Mouse (Mus musculus) activated CD4-positive, CD25-positive, alpha-beta regulatory T cell, adult 4 months (primary cell): ENCODE measurements around the gene Ran. TPM values are rescaled to one million over a fixed set of nuclear protein-coding genes. Genes with fewer than 3 reads are reported as not detected.
A peak's percentile ranks its signal among the peaks of the same experiment; 100 is the strongest.

Experiments used
- ATAC-seq: one replicate; pipeline ENCODE4 v1.8.0; 2017
- polyA plus RNA-seq, 2 experiments: library from polyadenylated mRNA; unstranded; fragments of 100-300 nt; shearing (Covaris generic); gene quantifications; one replicate each; pipeline ENCODE4 v1.2.1; 2017

Ran gene
- 100 to 1,000 TPM; 320 to 324 TPM for polyA plus RNA-seq

GRCm38 (mm10) chr5:129019497-129020299 lies at the start of gene Ran:
Gene Ran (plus strand): TSS chr5:129020069.
- ATAC-seq: peak; percentile 71

DNA sequence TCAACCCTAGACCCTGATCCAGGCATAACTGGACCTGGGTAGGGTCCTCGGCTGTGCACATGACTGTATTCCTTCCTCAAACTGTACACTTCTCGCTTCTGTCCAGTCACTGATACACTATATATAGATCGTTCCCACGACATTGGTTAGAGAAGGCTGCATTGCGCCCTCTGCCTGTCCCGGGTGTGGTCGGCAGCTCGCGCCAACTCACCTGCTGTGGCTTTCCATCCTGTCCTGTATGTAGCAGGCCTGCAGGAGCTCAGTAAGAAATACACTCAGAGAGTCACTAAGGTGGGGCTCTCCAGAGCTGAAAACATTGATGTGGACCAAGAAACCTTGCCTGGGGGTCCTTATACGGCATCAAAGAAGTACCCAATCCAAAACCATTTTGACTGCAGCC lies 49.0 kb upstream of the Ran start:
- ATAC-seq: no peak

DNA sequence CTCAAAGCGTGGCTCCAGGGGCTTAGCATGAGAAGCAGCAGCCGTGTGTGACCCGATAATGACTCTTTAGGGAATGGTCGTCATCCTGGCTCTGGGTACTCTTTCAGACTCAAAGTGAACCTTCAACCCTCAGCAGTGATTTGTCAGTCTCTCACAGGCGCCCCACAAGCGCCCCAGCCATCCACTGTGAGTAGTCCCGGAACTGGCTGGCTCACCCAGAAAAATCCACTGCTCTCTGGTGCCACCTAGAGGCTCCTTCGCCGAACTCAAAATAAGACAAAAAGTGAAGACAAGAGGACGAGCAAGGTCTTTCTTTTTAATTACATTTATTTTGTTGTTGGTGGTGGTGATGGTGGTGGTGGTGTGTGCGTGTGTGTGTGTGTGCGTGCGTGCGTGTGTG lies 48.6 kb upstream of the Ran start:
- peak; percentile 63 for ATAC-seq

DNA sequence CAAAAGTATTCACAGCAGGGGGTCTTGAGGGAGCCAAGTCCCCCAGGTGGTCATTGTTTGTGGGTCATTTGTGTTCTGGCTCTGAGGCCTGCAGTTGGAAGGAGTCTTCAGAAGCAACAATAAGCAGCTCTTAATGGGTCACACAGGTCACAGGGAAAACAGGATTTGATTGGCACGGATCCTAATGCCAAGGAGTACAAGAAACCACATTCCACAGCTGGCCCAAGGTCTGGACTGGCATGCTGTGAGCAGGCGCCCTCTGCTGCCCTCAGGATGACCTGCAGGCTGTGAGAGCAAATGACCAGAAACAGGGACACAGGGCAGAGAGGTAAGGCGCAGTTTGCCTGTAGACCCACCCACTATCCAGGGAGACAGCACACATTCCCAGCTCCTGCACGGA lies 43.6 kb upstream of the Ran start:
- ATAC-seq: no peak

- ATAC-seq: peak; percentile 23
Observed at GRCm38 (mm10) chr5:128977466-128977865, 42.4 kb upstream of the Ran start.

DNA sequence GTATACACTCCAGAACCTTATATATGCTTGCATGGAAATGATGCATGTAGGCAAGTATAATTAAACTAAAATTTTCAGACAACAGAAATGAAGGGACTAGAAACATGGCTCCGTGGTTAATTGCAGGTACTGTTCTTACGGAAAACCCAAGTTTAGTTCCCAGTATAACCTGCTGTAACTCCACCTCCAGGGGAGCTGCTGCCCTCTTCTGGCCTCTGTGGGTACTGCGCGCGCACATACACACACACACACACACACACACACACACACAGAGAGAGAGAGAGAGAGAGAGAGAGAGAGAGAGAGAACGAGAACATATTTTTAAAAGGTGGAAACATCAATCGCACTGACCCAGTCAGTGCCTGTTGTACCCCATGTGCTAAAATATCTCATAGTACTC lies 40.9 kb upstream of the Ran start:
- no peak for ATAC-seq

GRCm38 (mm10) chr5:128980857-128981256 lies 39.0 kb upstream of the Ran start:
- no peak for ATAC-seq

- ATAC-seq: peak; percentile 72
Observed at GRCm38 (mm10) chr5:128981607-128982006, 38.3 kb upstream of the Ran start.

DNA sequence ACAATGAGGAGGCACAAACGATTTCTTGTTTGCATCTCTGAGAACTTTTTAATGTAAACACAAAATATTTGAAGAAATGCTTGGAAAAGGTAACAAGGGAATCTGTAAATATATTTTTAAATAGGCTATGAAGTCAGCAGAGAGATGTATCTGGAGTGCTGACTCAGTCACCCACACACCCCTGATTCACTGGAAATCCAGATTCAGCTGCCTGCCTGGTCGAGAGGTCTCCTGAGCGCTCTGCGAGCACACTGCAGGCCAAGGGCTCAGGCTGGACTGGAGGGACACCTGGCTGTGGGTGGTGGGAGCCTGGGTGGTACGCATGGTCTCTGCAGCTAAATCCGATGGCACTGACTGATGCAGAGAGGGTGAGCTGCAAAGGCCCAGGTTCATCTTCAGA lies 35.3 kb upstream of the Ran start:
- ATAC-seq: no peak

DNA sequence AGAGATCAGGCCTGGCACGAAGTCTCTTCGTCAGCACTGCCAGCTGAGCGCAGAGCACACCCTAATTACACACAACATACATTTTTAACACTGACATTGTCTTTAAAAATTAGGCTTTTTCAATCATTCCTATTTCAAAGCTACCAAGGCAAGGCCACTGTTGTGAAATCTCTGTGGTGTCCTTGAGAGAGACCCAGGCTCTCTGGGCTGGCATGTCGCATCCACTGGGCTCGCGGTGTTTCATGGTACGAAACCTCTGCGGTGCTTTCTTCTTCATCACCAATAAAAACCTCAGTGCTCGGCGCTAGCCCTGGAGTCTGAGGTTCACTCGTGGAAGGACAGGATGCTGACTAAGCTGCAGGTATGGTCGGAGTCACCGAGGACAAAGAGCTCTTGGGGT lies 33.9 kb upstream of the Ran start:
- no peak for ATAC-seq

- ATAC-seq: no peak
Observed at GRCm38 (mm10) chr5:128987141-128987954, 32.5 kb upstream of the Ran start.

GRCm38 (mm10) chr5:129000706-129001468 lies 19.0 kb upstream of the Ran start:
- ATAC-seq: no peak

DNA sequence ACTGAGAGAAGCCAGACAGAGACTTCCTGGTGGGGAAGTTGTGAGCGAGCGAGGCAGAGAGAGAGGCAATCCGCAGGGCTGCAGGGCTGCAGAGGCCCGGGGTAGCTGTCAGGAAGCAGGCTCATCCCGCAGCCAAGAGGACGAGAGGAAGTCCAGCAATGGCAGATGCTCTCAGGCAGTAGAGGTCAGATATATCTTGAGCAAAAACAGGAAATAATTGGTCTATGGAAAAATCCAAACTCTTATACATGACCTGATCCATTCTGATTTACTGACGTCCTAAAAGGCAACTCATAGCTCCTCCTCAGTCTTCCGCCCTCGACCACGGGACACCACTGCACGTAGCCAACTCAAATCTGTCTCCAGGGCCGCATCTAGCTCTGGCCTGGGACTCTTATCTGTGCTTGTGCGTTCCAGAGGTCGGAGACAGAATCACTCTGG lies 17.3 kb upstream of the Ran start:
- no peak for ATAC-seq

DNA sequence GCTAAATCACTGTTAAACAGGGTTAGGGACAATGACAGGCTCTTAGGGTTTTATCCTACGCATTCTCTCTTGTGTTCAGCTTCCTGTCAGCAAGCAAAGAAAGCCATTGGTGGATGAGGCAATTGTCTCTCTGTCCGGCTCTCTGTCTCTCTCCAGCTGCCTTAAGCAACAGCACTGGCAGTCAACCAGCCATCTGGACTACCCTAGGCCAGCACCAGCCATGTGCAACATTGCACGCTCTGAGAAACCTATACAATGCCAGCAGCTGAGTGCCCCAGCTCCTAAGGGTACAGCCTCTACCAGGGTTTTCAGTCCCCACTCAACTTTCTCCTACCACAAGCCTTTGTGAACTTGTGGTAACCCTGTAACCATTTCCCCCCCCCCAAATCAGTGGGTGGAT lies 14.5 kb upstream of the Ran start:
- no peak for ATAC-seq

DNA sequence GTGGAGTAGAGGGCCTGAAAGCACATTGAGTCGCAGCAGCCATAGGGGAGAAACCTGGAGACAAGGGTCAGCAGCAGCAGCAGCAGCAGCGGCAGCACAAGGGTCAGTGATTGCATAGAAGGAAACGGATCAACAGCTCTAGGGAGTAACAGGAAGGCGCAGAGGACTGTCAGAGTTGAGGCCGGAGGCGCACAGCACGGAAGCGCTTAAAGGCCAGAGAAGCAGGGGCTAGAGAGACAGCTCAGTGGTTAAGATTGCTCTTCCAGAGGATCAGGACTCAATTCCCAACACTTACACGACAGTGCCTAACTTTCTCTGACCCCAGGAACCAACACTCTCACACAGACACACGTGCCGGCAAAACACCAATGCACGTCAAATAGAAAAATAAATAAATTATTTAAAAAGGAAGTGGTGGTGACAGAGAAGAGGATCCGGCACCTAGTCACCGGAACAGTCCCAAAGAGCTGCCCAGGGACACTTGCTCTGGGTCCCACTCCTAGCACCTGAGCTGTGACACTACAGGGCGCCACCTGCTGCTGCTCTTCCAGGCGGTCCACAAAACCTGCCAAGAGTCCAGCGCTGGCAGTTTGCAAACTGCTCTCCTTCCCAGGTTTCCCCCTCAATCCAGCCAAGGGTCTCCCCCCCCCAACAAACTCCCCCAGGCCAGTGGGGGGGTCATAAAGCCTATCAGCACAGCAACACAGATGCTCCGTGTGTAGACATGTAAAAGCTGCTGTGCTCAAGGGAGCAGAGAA lies 13.7 kb upstream of the Ran start:
- ATAC-seq: no peak

DNA sequence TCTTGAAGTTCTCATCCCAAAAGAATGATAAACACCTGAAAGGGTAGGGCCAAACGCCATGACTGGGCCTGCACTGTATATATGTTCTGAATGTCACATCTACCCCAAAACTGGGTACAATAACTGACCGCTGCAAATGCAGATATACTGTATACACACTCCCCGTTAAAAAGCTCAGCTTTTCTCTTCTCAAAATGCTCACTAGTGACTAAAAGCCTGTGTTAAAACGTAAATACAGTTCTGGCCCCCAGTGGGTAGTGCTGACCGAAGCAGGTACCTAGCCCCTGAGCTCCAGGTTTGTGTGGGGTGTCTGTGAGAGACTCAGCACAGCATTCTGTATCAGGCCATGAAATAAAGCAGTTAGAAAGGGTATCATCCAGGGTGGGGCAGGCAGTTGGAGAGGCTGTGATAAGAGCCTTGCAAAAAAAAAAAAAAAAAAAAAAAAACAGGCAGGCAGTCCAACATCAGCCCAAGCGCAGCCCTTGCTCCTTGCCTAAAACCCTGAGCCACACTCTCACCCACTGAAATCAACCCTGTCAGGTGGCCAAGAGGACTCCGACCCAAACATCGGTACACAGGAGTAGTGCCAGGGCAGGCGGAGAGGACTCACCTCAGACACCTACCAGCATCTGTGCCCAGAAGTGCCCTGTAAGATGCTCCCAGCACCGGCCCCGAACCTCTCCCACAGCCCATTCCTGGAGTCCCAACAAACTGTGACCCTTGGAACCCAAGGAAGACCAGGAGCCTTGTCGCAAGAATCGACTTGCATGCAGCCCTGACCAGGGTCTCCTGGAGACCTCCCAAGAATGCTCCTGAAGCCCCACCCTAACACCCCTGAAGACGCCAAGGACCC lies 12.5 kb upstream of the Ran start:
- no peak for ATAC-seq

GRCm38 (mm10) chr5:129008008-129008407 lies 11.9 kb upstream of the Ran start:
- ATAC-seq: peak; percentile 34

DNA sequence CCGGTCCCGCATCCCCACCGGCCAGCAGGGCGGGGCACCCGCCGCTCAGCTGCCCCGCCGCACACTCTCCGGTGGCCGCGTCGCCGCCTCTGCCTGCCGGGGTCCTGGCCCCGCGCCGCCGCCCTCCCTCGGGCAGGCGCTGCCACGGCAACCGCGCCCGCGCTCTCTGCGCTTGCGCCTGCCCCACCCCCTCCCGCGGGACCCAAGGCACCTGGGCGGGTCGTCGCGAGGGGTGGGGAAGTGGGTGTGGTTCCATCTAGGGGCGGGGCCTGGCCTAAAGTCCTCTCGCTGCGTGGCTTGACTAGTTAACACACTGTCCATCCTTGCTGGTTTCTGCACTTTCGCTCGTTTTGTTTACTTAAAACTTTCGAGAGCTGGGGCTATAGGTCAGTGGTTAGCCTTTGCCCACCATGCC lies 11.4 kb upstream of the Ran start, which contains the start of gene Stx2:
Gene Stx2 (minus strand): TSS at position 163 of the 415 bp plus-strand sequence.
- peak; percentile 95 for ATAC-seq

- ATAC-seq: no peak
Observed at GRCm38 (mm10) chr5:129009577-129009976, 10.3 kb upstream of the Ran start.

DNA sequence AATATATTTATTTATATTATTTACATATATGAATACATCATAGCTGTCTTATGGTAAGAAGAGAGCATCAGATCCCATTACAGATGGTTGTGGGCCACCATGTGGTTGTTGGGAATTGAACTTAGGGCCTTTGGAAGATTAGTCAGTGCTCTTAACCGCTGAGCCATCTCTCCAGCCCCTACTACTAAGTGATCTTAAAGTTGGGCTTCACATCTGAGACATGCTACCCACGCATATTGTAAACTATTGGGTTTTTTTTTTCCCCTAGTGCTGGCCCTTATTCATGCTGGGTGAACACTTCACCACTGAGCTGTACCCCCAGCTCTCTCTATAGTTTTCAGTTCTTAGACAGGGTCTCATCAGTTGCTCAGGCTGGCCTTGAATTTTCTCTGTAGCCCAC lies 8.9 kb upstream of the Ran start:
- ATAC-seq: no peak

GRCm38 (mm10) chr5:129015020-129015419 lies 4.8 kb upstream of the Ran start:
- no peak for ATAC-seq
